ENCODE assay signal across 11 mouse cellular contexts in the genomic region with DNA sequence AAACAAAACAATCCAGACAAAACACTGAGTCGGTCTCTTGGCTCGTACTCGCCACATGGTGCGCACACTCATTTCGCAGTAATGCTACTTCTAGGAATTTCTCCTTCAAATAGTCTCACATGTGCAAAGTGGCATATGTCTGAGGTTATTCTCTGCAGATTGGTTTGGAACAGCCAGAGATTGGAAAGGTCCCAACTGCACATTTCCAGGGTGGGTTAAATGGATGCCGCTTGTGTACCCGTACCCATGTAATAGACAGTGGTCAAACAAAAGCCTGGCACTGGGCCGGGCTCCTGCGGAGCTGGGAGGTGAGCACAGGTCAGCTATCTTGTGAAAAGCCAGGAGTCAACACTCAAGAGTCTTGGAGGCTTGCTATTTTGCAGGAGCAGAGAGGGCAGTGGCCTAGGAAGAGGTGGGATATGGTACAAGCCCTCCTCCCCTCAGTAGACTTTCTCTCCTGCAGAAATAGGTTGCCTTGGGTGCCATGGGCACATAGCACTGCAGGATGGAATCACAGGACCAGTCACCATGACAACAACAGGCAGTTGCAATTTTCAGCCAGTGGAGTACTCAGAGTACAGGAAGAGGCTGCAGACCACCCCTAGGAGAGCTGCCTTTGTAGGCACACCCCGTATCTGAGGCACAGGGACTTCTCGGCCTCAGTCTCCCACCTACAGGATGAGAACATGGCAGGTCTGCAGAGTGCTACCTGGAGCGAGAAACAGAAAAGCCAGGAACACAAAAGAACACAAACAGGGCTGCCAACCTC. TPM values are rescaled to one million over a fixed set of nuclear protein-coding genes. Genes with fewer than 3 reads are reported as not detected.
DNase-seq lines count a peak whose midpoint lies in the region; ATAC-seq and TF ChIP-seq lines count a peak whose summit lies in the region.
"Had no signal": no experiment of that assay in that cellular context is flagged by ENCODE, and none has a peak within 500 bp of the region (broad histone marks: within the 10 kb centered on the region; RNA-seq: fewer than 3 reads in every experiment).

No protein-coding gene starts in this region.

- WGBS in forebrain, postnatal 0 days, result 30% methylated on average over 12 of the region's 12 CpGs
- 76% methylated on average over 12 of the region's 12 CpGs for WGBS in midbrain, embryonic 10.5 days

- H3K27ac ChIP-seq in forebrain, postnatal 0 days (ENCODE audit: low read depth, low read length), result peak overlapping the region; percentile 73
- H3K27ac ChIP-seq in midbrain, embryonic 10.5 days (replicated peaks), result peak overlapping the region; percentile 98
- H3K27ac ChIP-seq: heart, embryonic 13.5 days; liver, embryonic 14.5 days had no signal

- H3K27me3 ChIP-seq in forebrain, postnatal 0 days (ENCODE audit: insufficient read depth, low read length), result no peaks in the 10 kb centered on the region
- no peaks in the 10 kb centered on the region for H3K27me3 ChIP-seq in midbrain, embryonic 10.5 days (ENCODE audit: low read depth, poor library complexity, severe bottlenecking)
- H3K27me3 ChIP-seq: heart, embryonic 13.5 days had no signal

- H3K4me3 ChIP-seq in forebrain, postnatal 0 days (ENCODE audit: low read depth, low read length), result no peak overlapping the region
- H3K4me3 ChIP-seq in midbrain, embryonic 10.5 days, result peak overlapping the region; percentile 47
- H3K4me3 ChIP-seq: heart, embryonic 13.5 days had no signal

- no peak overlapping the region for H3K9ac ChIP-seq in forebrain, postnatal 0 days
- H3K9ac ChIP-seq: heart, embryonic 13.5 days; liver, embryonic 14.5 days had no signal

- H3K4me2 ChIP-seq in forebrain, postnatal 0 days (ENCODE audit: low read depth), result no peak overlapping the region
- H3K4me2 ChIP-seq: heart, embryonic 13.5 days had no signal

- TF ChIP-seq CTCF in forebrain, postnatal 0 days (IDR thresholded peaks at IDR 0.05; ENCODE audit: low read depth), result peak; percentile 16; the same call in 1 of the 2 replicates

- H3K4me1 ChIP-seq in forebrain, postnatal 0 days (ENCODE audit: insufficient read depth), result peaks cover 20% of the 10 kb centered on the region
- H3K4me1 ChIP-seq in midbrain, embryonic 10.5 days, result peaks cover 43% of the 10 kb centered on the region

- DNase-seq in retina, postnatal 1 day, result peak; percentile 53
- DNase-seq in retina, embryonic 14.5 days (ENCODE audit: low spot score), result no peak
- peak; percentile 75 for DNase-seq in forebrain, postnatal 0 days
- peak; percentile 36 for DNase-seq in midbrain, embryonic 10.5 days (ENCODE audit: low spot score)
- DNase-seq in right cerebral cortex, postnatal 4 days, result peak; percentile 38
- DNase-seq in lung, postnatal 4 days, result no peak
- DNase-seq in cerebellum, postnatal 4 days (ENCODE audit: low spot score in 2 of 2), result no peak
- DNase-seq in cerebellum, adult 18-20 months, result no peak

- no peaks in the 10 kb centered on the region for H3K9me3 ChIP-seq in forebrain, postnatal 0 days (ENCODE audit: low read length)
- no peaks in the 10 kb centered on the region for H3K9me3 ChIP-seq in midbrain, embryonic 10.5 days (replicated peaks)
- H3K9me3 ChIP-seq: heart, embryonic 13.5 days had no signal

- no peaks in the 10 kb centered on the region for H3K36me3 ChIP-seq in forebrain, postnatal 0 days (ENCODE audit: insufficient read depth)
- H3K36me3 ChIP-seq in midbrain, embryonic 10.5 days, result no peaks in the 10 kb centered on the region
- H3K36me3 ChIP-seq: heart, embryonic 13.5 days had no signal

- ATAC-seq in forebrain, postnatal 0 days, result peak; percentile 86

RNA-seq across cellular contexts. Expression of gene Klf13, which starts 19.3 kb away (rescaled TPM):
- total RNA-seq in forebrain, postnatal 0 days (2014; rRNA removed), result 25.5 and 32.0 TPM in 2 replicates
- polyA plus RNA-seq in forebrain, postnatal 0 days (2015; fragmentation: Nextera tagmentation; extraction: Ambion mirVana), result 24.8 and 32.0 TPM in 2 replicates
- 29.6 and 34.1 TPM in 2 replicates for polyA plus RNA-seq in midbrain, embryonic 10.5 days (2016; fragmentation: Nextera tagmentation; extraction: Ambion mirVana)

RNA-seq across cellular contexts. Expression of gene E030018B13Rik, which starts 41.4 kb away (rescaled TPM):
- not detected in 2 replicates for total RNA-seq in forebrain, postnatal 0 days (2014; rRNA removed)
- not detected in 2 replicates for polyA plus RNA-seq in forebrain, postnatal 0 days (2015; fragmentation: Nextera tagmentation; extraction: Ambion mirVana)
- polyA plus RNA-seq in midbrain, embryonic 10.5 days (2016; fragmentation: Nextera tagmentation; extraction: Ambion mirVana), result not detected in 2 replicates
- polyA plus RNA-seq: heart, embryonic 13.5 days; kidney, embryonic 16.5 days; liver, embryonic 14.5 days had no signal

Comparison
In these comparisons a context has a peak if more than half of its experiments do, and no peak if none do; other contexts are left out.
1. DNase-seq: peak in retina, postnatal 1 day (single experiment), forebrain, postnatal 0 days (single experiment), midbrain, embryonic 10.5 days (single experiment) and right cerebral cortex, postnatal 4 days (single experiment); none in retina, embryonic 14.5 days (single experiment), lung, postnatal 4 days (0 of 2), cerebellum, postnatal 4 days (0 of 2) and cerebellum, adult 18-20 months (0 of 2).